Mouse (Mus musculus): ENCODE measurements around the gene Gm9918.

DNA sequence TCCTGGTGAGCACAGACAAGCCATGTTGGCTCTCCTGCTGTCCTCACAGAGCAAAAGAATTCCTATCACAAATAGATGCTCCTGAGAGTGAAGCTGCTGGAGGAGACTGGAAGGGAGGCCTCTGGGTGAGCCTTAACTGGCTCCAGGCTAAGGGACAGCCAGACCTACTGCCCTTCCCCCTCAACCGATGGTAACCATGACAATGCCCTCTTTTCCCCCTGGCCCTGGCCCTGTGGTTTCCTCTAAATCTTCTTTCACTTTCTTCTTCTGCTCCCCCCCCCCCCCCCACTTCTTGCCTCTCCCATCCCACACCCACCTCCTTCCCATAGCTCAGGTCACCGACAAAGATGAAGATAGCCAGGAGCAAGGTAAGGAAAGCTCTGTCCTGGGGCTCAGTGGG lies 36.5 kb upstream of the Gm9918 start:
- TF ChIP-seq CTCF (IDR thresholded peaks at IDR 0.05; ENCODE audit: low read depth) (no peak), EP300 (IDR thresholded peaks at IDR 0.05; ENCODE audit: low read depth) (no peak)
